Mouse (Mus musculus) embryonic facial prominence, embryonic 14.5 days (tissue): Measurements from ENCODE around the gene Me1. TPM values are rescaled to one million over a fixed set of nuclear protein-coding genes. Genes with fewer than 3 reads are reported as not detected.

Experiments used
- ATAC-seq: fragments of 200-750 bp; cut with Nextera tagmentation; 2 replicates; pipeline ENCODE4 v1.8.0; 2017; ENCODE audit warnings: low read depth, moderate number of reproducible peaks, moderate TSS enrichment
- DNase-seq: peaks from one replicate; pipeline ENCODE4 v3.0.0-alpha.2; 2015; ENCODE audit warnings: low spot score
- H3K27ac ChIP-seq: fragments of 300-500 bp; sonication (generic); replicated peaks from 2 replicates; pipeline ENCODE4 v1.5.1; 2014; ENCODE audit warnings: low read depth, mild to moderate bottlenecking, low read length, moderate library complexity
- H3K27me3 ChIP-seq: fragments of 300-500 bp; sonication (generic); replicated peaks from 2 replicates; pipeline ENCODE4 v1.6.1; 2014; ENCODE audit warnings: low read length; ENCODE audit not compliant: control insufficient read depth, insufficient read depth
- H3K36me3 ChIP-seq: fragments of 300-500 bp; sonication (generic); 2 replicates; pipeline ENCODE4 v1.6.1; 2014; ENCODE audit warnings: low read length, mixed read lengths; ENCODE audit not compliant: control insufficient read depth, insufficient read depth
- H3K4me1 ChIP-seq: fragments of 300-500 bp; sonication (generic); 2 replicates; pipeline ENCODE4 v1.6.1; 2014; ENCODE audit warnings: antibody characterized with exemption, low read length; ENCODE audit not compliant: control insufficient read depth, insufficient read depth
- H3K4me2 ChIP-seq: fragments of 300-500 bp; sonication (generic); 2 replicates; pipeline ENCODE4 v1.6.1; 2014; ENCODE audit warnings: low read depth, mild to moderate bottlenecking, low read length, moderate library complexity, mixed read lengths
- H3K4me3 ChIP-seq: fragments of 300-500 bp; sonication (generic); 2 replicates; pipeline ENCODE4 v1.5.1; 2014; ENCODE audit warnings: low read depth, mild to moderate bottlenecking, low read length
- H3K9ac ChIP-seq: fragments of 300-500 bp; sonication (generic); 2 replicates; pipeline ENCODE4 v1.6.1; 2014; ENCODE audit warnings: low read depth, mild to moderate bottlenecking, low read length, moderate library complexity, mixed read lengths
- H3K9me3 ChIP-seq: fragments of 300-500 bp; sonication (generic); 2 replicates; pipeline ENCODE4 v1.6.1; 2016; ENCODE audit warnings: low read length; ENCODE audit not compliant: control insufficient read depth
- WGBS: fragments of 180-500 bp; shearing (Covaris S2); extraction: QIAGEN DNeasy Blood & Tissue Kit; methylation state at CpG from one replicate; pipeline ENCODE4 v1.1.7; 2014; 5-methylcytosine and 5-hydroxymethylcytosine counted together
- polyA plus RNA-seq: library from polyadenylated mRNA; unstranded; fragments of >200 nt; fragmentation: Nextera tagmentation; extraction: Ambion mirVana; gene quantifications from 2 replicates; pipeline ENCODE4 v1.2.1, GENCODE M21; 2014

The Me1 gene
- polyA plus RNA-seq, 1 experiment from 2014 or later, result 26.3 TPM

DNA sequence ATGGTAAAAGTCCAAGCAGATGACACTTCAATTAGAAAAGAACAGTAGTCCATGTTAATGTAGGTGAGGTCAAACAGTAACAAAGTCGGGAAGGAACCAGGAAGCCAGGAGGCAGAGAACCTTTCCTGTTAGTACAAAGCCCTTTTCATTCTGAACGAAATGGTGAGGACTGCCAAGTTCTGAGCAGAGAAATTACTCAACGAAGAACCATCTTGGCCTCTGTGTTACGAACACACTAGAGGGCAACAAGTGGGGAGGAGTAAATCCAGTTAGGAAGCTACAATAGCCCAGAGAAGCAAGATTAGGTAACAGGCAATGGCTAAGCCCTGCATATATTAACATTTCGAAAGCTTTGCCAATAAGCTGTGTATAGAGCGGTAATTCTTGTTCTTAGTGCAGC is 57.0 kb downstream of the Me1 start:
- 59% methylated on average over 6 of the region's 6 CpGs for WGBS
- Histone ChIP-seq H3K4me1 (no peaks in the 10 kb centered on the region), H3K36me3 (no peaks in the 10 kb centered on the region), H3K4me3 (no peak overlapping the region), H3K9me3 (no peaks in the 10 kb centered on the region), H3K4me2 (no peak overlapping the region), H3K27ac (no peak overlapping the region), H3K27me3 (no peaks in the 10 kb centered on the region), H3K9ac (no peak overlapping the region)
- ATAC-seq (no peak), DNase-seq (no peak)

DNA sequence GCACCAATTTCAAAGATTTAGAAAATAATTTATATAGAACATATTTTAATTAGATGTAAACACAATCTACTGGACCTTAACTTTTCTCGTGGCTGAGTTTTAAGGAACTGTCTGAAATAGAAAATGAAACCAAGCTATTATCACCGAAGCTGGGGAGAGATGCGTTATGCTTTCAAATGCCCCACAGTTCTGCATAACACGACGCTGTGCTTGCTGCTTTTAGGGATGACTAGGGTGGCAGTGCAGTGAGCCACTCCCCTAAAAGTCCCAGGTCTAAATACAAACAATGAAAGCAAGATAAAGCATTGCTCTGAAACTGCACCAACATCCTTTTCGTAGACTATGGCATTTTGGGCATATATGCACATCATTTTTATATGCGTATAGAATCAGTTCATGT is 64.6 kb downstream of the Me1 start:
- no peaks in the 10 kb centered on the region for H3K27me3 ChIP-seq
- no peaks in the 10 kb centered on the region for H3K36me3 ChIP-seq
- peaks cover 9% of the 10 kb centered on the region; the same call in 1 of the 2 replicates for H3K4me1 ChIP-seq
- no peak overlapping the region for H3K4me2 ChIP-seq
- 79% methylated on average over 7 of the region's 7 CpGs for WGBS
- no peaks in the 10 kb centered on the region for H3K9me3 ChIP-seq
- no peak overlapping the region for H3K9ac ChIP-seq
- H3K4me3 ChIP-seq, result no peak overlapping the region
- DNase-seq (no peak), ATAC-seq (no peak)
- no peak overlapping the region for H3K27ac ChIP-seq

DNA sequence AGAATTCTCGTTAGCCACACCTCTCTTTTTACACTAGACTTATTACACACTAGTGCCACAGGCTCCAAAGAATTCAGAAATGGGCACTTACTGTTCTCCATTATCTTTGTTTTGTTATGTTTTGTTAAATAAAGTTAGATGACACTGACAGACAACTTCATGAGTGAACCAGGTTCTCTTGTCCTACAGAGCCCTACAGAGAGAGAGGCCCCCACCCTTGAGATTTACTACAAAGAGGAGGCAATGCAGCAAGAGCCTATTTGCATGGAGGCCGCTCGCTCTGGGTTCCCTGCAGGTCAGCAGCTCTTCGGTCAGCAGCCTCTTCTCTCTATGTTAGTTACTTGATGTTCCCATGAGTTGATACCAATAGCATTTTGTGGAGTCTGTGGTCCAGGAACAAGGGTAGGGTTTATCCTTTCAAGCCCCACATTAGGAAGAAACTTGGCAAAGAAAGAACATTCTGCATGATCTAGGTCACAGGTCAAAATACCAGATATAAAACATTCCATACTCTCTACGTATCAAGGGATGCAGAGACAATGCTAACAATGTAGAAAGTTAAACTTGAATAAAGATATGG is 65.3 kb downstream of the Me1 start:
- no peak overlapping the region for H3K27ac ChIP-seq
- no peaks in the 10 kb centered on the region for H3K36me3 ChIP-seq
- DNase-seq (no peak), ATAC-seq (no peak)
- no peak overlapping the region for H3K4me3 ChIP-seq
- H3K4me1 ChIP-seq, result peaks cover 9% of the 10 kb centered on the region; the same call in 1 of the 2 replicates
- H3K27me3 ChIP-seq, result no peaks in the 10 kb centered on the region
- WGBS, result 88% methylated on average over 5 of the region's 5 CpGs
- H3K9me3 ChIP-seq, result no peaks in the 10 kb centered on the region
- no peak overlapping the region for H3K4me2 ChIP-seq
- no peak overlapping the region for H3K9ac ChIP-seq

DNA sequence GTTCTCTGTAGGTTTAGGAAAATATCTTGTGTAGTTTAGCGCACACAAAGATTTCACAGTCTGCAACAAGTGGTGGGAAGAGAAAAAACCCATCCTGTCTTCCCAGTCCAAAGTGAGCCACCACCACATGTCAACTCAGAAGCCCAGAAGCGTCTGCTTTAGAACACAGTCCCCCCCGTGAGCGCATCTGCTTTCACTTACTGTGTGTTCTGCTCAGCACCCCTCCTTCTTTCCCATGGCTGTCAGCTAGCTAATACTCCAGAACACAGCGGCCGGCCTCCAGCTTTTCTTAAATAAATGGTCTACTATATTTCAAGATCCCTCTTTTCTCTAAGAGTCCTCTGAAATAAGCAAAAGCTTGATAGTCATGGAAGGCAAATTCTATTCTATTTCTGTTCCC is 66.4 kb downstream of the Me1 start:
- H3K36me3 ChIP-seq, result no peaks in the 10 kb centered on the region
- H3K27ac ChIP-seq, result no peak overlapping the region; the same call in 1 of the 2 replicates
- H3K4me2 ChIP-seq, result no peak overlapping the region
- no peak overlapping the region for H3K4me3 ChIP-seq
- H3K9me3 ChIP-seq, result no peaks in the 10 kb centered on the region
- no peaks in the 10 kb centered on the region for H3K27me3 ChIP-seq
- ATAC-seq, result peak; percentile 72; the same call in 1 of the 2 replicates
- DNase-seq, result peak; percentile 91
- WGBS, result 22% methylated on average over 6 of the region's 6 CpGs
- H3K4me1 ChIP-seq, result peaks cover 11% of the 10 kb centered on the region
- H3K9ac ChIP-seq, result no peak overlapping the region

DNA sequence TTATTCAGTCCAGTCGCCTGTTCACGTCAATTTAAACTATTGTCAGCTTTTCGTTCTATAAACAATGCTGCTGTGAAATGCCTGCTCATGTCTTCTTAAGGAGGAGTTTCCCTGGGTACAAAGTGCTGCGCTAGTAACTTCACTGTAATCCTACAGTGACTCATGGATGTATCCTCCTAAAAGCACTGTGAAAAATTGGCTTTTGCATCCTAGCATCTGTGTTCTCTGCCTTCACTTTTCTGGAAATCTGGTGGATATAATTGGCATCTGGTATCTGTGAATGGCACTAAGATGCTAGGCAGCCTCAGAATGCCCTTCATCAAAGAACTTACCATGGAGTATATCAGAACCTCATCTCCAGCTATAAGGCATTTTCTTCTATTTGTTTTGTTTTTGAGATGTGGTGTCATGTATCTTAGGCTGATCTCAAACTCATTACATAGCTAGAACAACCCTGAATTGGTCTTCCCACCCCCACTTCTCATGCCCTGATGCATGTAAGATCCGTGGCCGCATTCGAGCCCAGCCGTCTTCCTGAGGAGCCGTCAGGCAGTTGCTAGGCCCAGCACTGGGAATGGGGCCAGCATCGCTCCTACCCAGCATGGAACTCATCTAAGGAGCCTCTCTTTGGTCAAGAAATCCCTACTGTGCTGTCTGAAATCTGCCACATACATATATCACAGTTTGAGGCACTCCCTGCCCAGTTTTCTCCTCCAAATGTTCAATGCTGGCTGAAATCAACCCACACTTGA is 67.8 kb downstream of the Me1 start:
- ATAC-seq, result no peak
- Histone ChIP-seq H3K4me1 (peaks cover 17% of the 10 kb centered on the region), H3K27me3 (no peaks in the 10 kb centered on the region), H3K36me3 (no peaks in the 10 kb centered on the region), H3K4me3 (no peak overlapping the region), H3K27ac (no peak overlapping the region), H3K9me3 (no peaks in the 10 kb centered on the region), H3K4me2 (no peak overlapping the region), H3K9ac (no peak overlapping the region)
- DNase-seq, result no peak
- 68% methylated on average over 10 of the region's 10 CpGs for WGBS

DNA sequence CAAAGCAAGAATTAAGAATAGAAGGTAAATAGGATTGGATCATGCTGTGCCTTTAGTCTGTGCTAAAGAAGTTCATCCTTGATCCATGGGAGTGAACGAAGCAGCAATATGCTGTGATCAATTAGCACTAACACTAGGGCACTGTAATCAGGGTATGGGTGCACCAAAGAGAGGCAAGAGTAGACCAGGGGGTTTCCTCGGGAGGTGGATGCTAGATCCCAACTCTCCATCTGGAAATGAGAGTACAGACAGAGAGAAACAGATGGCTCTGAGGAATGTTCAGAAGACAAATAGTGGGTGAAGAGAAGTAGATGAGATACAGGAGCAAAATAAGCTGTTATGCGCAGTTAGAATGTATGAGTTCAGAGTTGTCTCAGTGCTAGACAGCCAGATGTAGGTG is 68.8 kb downstream of the Me1 start:
- Histone ChIP-seq H3K4me3 (no peak overlapping the region), H3K9ac (no peak overlapping the region), H3K27me3 (no peaks in the 10 kb centered on the region), H3K4me2 (no peak overlapping the region), H3K36me3 (no peaks in the 10 kb centered on the region), H3K4me1 (peaks cover 17% of the 10 kb centered on the region), H3K9me3 (no peaks in the 10 kb centered on the region), H3K27ac (no peak overlapping the region)
- ATAC-seq (no peak), DNase-seq (no peak)
- WGBS, result 63% methylated on average over 3 of the region's 3 CpGs

DNA sequence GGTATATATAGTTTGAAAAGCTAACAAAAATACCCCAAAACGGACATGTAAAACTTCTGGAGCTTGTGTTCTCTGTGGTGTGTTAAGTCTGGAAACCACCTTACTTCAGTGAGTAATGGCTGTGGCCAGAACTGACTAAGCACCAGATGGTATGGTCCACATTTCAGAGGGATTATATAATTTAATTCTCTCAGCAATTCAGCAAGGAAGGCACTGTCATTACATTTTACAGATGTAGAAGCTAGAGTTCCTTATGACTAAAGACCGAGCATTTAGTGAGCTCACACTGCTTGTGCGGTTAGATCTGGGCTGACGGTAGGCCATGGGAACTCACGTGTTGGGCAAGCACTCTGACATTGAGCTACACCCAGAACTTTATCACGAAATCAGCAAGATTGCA is 71.0 kb downstream of the Me1 start:
- Histone ChIP-seq H3K27me3 (no peaks in the 10 kb centered on the region), H3K9me3 (no peaks in the 10 kb centered on the region), H3K36me3 (no peaks in the 10 kb centered on the region), H3K4me2 (no peak overlapping the region), H3K4me1 (peaks cover 20% of the 10 kb centered on the region), H3K4me3 (no peak overlapping the region), H3K9ac (no peak overlapping the region), H3K27ac (peak overlapping the region; percentile 21; the same call in 1 of the 2 replicates)
- ATAC-seq, result peak; percentile 26; the same call in 1 of the 2 replicates
- DNase-seq, result peak; percentile 39
- WGBS, result 59% methylated on average over 6 of the region's 6 CpGs

DNA sequence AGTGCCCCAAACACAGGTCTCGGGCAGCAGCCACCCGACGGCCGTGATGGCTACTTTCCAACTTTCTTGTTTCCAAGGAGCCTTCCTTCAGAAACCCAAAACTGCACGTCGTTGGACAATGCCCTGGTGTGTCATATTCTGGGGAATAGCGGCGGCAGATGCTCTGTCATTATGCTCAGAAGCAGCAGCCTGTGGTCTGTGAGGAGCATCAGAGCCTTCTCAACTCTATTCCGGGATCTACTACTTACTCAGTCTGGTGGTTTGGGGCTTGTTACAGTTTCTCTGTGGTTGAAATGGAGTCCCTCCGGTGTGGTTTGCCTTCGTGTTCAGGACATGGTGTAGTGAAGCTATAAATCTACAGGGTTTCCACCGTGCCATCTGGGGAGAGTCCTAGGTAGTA is 71.7 kb downstream of the Me1 start:
- DNase-seq (peak; percentile 58), ATAC-seq (peak; percentile 58; the same call in 1 of the 2 replicates)
- Histone ChIP-seq H3K9me3 (no peaks in the 10 kb centered on the region), H3K27me3 (no peaks in the 10 kb centered on the region), H3K36me3 (no peaks in the 10 kb centered on the region), H3K27ac (peak overlapping the region; percentile 21), H3K9ac (no peak overlapping the region), H3K4me3 (no peak overlapping the region), H3K4me2 (no peak overlapping the region), H3K4me1 (peaks cover 15% of the 10 kb centered on the region)
- 74% methylated on average over 12 of the region's 12 CpGs for WGBS

DNA sequence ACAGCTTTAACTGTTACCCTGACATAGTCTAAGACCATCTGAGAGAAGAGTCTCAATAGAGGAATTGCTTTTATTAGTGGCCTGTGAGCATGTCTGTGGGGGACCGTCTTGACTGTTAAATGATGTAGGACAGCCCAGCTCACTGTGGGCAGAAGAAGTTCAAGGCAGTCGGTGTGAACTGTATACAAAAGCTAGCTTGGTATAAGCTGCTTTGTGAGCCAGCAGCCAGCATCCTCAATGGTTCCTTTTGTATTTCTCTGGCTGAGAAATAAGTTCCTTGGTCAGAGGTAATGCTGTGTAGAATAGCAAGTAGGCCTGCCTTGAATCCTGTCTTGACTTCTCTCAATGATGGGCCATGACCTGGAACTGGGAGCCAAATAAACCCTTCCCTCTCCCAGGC is 73.7 kb downstream of the Me1 start:
- no peaks in the 10 kb centered on the region for H3K36me3 ChIP-seq
- H3K4me3 ChIP-seq, result no peak overlapping the region
- H3K27ac ChIP-seq, result no peak overlapping the region
- WGBS, result 68% methylated on average over 2 of the region's 2 CpGs
- no peaks in the 10 kb centered on the region for H3K9me3 ChIP-seq
- peaks cover 15% of the 10 kb centered on the region for H3K4me1 ChIP-seq
- no peak overlapping the region for H3K4me2 ChIP-seq
- ATAC-seq, result no peak
- DNase-seq, result no peak
- no peak overlapping the region for H3K9ac ChIP-seq
- no peaks in the 10 kb centered on the region for H3K27me3 ChIP-seq
